Mouse (Mus musculus) left cerebral cortex, postnatal 4 days (tissue): ENCODE measurements around the gene Tifa. TPM values are rescaled to one million over a fixed set of nuclear protein-coding genes. Genes with fewer than 3 reads are reported as not detected.
A peak's percentile ranks its signal among the peaks of the same experiment; 100 is the strongest.

ENCODE experiments used
- DNase-seq: peaks from one replicate; pipeline ENCODE4 v3.0.0-alpha.2; 2022
- intact Hi-C: fragments of 180-260 bp; cut with DNase I; formaldehyde crosslinking; loops from one replicate; pipeline ENCODE4 v1.15.1; 2025
- total RNA-seq, 2 experiments: library from RNA; stranded (reverse); gene quantifications; 2 replicates each; pipeline ENCODE4 v1.2.3; 2021

Gene Tifa
- total RNA-seq, 2 experiments from 2014 or later: 1.6 to 2.1 TPM

DNA sequence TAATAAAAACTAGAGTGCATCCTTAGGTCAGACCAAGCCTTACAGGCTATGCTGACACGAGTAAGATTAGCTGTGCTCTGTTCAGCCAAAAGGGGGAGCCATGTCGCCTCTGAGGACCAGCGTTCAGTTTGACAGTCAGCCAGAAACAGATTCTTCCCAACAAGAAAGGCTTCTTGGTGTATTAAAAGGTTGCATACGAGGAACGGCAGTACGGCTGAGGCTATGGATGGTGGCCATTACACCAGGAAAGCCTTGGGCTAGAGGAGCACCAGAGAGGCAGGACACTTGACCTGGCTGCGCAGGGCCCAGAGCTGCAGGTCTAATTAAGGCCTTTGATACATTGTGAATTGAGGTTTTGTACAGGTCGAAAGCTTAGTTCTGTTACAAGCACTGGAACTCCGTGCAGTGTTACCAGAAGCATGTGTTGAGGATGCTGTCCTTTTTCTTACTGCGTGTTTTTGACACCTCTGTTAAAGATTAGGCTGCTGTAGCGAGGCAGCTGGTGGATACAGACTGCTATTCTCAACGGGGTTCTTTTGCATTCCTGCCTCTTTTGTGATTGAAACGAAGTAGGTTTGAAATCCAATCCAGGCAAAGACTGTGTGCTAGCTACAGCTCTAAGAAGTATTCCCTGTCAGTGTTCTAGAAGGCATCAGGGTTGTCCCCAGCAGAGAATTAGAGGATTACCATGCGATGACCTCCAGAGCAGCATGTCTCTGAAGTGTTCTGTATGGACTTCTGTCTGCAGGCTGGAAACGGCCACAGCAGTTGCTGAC, 64.0 kb downstream of the Tifa start:
- DNase-seq: peak; percentile 78
- intact Hi-C loops: loop anchor here (5.0 to 10.0 kb wide), 2 partner anchors 51 to 94 kb away; no protein-coding TSS in a partner anchor

DNA sequence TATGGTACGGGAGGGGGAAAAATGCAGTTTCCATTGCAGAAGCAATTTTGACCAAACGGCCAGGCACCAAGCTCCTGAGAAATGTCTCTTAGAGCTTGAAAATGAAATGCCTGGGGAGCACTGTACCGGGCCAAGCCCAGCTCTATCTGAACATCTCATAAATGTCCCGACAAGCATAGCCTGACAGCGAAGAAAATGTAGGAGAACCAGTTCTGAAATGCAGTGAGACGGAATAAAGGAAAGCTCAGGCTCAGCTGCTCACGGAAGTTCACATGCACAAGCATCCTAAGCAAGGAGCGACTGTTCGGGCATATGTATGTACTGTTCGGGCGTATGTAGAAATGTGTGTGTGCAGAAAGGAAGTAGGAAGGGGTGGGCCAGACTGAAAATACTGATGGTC, 71.7 kb downstream of the Tifa start:
- intact Hi-C loops: no loop called here
- no peak for DNase-seq

DNA sequence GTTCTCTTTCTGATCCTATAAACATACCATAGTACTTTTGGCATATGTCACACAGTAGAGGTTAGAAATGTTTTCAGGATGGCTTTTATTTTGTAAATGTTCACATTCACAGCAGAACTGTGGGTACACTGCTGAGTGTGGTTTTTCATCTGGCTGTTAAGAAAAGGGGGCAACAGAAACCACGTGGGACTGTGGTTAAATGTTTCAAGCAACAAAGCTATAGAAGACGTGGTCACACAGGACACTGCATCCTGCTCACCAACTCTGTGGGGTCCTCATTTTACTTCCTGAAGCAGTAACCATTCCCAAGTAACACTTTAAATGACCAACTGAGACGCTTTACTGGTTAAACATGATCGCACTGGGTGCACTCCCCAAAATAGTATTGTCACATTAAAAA, 72.9 kb downstream of the Tifa start:
- intact Hi-C loops: no loop called here
- DNase-seq: no peak

DNA sequence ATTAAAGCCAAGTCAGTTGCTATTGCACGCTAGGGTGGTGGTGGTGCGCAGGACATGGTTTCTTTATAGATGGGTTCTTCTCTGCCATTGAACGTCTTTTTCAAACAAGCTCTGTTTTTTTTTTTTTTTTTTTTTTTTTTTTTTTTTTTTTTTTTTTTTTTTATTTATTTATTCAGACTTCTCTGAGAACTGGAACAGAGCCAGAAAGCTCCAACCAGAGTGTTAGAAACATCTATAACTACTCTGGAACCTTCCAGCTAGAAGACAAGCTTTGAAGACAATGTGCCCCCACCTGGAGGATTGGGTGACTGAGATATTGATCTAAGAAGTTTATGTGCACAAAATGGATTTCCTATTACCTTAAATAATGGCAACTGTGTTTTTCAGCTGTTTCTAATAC, 74.0 kb downstream of the Tifa start:
- DNase-seq: no peak
- intact Hi-C loops: no loop called here

DNA sequence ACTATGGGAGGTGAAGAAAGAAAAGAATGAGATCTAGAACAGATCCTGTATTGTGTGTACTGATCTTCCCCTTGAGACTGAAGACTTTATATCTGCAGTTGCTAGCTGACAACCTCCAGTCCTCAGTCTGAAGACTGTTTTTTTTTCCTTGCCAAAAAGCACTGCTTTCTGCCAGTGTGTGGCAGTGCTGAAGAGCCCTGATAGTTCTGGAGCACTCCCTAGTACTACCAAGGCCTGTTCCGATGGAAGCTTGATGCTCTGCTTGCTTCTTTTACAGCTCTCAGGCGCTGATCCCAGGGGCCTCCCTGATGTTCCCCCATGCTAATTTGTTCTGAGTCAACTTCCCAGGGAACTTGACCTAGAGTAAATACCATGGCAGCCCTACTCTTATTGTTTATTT, 74.6 kb downstream of the Tifa start:
- intact Hi-C loops: no loop called here
- DNase-seq: no peak

DNA sequence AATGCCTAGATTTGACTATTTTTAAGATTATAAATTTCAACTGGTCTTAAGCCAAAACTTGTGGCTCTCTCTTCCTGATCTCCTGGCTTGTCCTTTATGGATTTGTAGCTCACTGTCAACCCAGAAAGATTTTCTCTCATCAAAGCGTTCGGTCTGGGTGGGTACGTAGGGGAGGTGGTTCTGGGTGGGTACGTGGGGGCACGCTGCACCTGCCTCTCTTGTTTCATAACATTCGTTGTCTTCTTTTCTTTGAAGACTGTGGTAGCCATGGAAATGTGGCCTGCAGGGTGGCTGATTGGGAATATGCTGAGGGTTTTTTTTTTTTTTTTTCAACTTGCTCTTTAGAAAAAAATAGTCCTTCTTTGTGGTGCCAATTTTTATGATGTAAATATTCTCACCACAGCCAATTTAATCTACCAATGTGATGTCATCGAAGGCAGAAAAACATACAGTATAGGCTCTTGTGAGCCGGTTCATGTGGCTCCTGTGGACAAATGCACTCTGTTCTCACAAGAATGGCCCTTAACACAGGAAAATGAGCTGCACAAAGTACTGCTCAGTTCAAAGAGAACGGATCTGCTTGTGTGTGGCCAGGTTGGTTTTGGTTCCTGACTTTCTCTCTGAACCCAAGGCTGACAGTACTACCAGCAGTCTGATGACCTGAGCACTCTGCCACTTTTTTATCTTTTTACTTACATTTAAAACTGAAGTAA, 78.6 kb downstream of the Tifa start:
- DNase-seq: no peak
- intact Hi-C loops: no loop called here

DNA sequence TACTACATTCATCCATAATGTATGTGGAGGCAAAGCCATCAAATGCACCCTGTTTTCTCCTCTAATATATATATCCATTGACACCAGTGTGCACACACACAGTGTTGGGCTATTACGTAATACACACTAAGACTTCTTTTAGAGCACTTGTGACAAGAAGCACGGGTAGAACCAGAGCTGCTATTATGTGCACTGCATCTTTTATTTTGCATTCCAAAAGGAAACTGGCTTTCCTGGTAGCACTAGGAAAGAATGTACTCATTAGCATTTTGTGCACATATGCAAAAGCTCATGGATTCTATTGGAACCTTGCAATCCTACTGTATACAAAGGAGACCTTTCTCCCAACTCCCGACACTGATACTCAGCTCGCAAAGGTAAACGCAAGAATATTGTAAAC, 79.3 kb downstream of the Tifa start:
- intact Hi-C loops: no loop called here
- DNase-seq: no peak

DNA sequence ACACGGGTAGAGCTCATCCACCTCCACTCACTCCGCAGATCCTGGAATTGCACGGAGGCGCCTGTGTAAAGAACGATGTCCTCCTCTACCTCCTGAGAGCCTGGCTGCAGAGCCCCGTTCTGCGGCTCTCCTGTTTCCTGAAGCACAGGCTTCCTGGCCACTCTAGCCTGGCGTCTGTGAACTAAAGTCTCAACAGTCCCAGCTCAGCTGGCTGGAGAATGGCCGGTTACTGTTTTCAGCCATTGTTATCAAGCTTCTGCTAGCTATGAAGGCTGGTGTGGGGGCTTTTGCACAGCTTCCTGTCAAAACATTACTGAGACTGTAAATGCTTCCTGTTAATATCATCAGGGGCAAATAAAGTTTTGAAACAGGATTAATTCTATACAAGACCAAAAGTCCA, 82.0 kb downstream of the Tifa start:
- intact Hi-C loops: no loop called here
- DNase-seq: no peak

DNA sequence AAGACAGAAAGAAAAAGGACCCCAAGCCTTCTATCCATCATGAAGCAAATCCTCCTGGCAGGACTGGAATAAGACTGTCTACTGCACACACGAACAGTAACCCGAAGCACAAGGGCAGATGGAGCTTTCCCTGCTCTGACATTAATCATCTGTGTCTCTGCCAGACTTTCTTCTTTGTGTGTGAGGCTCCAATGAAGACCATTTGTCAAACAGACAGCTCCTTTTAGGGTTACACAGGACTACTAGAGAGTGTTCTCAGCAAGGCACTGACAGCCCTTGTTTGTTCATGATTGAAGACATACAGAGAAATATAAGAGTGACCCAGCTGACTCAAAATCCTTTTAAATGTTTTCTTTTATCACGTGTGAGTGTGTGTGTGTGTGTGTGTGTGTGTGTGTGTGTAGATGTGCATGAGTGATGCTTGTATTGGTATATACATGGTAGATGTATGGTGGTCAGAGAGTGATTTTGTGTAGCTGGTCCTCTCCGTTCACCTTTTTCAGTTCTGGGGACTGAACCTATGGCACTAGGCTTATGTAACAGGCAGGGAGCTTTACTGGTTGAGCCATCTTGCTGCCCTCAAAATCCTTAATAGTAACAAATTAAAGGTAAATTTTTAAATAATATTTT, 84.8 kb downstream of the Tifa start:
- intact Hi-C loops: no loop called here
- no peak for DNase-seq

DNA sequence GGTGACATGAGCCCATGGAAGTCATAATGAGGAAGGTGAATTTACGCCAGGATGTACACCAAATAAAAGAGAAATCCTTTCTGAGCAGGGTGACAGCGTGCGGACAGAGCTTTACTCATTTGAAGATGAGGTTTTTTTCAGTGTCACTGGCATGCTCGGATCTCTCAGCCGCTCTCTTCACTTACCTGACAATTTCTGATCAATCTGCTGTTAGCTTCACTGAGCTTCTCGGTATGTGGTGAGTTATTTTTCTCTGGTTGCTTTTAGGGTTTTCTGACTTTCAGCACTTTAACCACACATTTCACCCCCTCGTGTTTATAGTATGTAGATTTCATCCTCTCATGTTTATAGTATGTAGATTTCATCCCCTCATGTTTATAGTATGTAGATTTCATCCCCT, 85.5 kb downstream of the Tifa start:
- no peak for DNase-seq
- intact Hi-C loops: no loop called here

DNA sequence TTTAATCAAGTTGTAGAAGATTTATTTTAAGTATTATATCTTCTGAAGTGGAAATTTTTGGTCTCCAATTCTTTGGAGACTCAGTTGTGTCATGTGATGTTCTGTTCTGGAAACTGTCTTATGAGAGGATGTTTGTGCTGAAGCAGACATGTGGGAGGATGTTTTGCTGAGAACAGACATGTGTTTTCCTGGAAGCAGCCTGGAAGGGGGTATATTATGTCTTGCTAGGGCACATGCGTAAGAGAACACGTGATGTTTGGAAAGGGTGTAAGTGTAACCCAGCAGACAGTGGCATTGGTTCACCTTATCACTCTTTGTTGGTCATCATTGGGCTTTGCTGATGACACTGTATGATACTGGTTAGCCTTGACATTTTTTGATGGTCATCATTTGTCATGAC, 85.9 kb downstream of the Tifa start:
- DNase-seq: no peak
- intact Hi-C loops: no loop called here

DNA sequence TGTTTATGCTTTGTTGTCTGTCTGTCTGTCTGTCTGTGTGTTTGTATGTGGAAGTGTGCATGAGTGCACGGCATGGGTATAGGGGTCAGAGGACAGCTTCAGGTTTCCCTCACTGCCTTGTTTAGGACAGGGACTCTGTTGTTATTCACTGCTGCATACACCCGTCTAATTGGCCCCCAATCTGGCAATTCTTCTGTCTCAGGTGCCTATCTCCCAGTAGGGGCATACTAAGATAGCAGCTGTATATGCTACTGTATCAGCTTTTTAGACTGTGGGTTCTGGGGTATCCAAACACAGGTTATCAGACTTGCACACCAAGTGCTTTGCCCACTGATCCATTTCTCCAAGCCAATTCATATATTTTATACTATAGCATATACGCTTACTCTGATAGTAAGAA, 90.4 kb downstream of the Tifa start:
- DNase-seq: no peak
- intact Hi-C loops: no loop called here

DNA sequence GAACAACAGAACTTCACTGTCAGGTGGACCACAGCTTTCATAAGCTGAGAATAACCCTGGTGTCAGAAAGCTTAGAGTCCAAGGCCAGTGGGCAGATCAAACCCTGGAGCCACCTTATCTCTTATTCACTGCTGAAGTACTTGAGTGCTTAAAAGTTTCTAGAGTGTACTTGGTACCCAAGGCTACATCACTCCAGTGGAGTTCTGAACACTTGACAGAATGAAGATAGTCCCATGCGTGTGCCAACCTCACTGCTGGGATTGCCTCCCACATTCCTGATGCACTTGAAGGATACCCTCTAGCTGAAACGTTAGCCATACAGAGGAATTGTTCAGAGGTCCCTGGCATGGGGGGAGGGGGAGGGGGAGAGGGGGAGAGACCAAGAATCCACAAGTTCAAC, 92.1 kb downstream of the Tifa start:
- intact Hi-C loops: no loop called here
- no peak for DNase-seq

Other genes with a start within 250 kb of the Tifa start
- gene Larp7, start 236.5 kb upstream of the Tifa start, total RNA-seq: 10 to 100 TPM; 21.8 to 23.0 TPM
- gene Zgrf1, start 236.3 kb upstream of the Tifa start, total RNA-seq: 1 to 10 TPM; 2.9 to 3.4 TPM
- gene Neurog2, start 156.7 kb upstream of the Tifa start, total RNA-seq: under 1 TPM; 0.38 to 0.40 TPM
- gene Alpk1, start 9.3 kb upstream of the Tifa start, total RNA-seq: 1 to 10 TPM; 2.0 to 4.0 TPM
- 10 to 100 TPM; 85.0 to 87.2 TPM for gene Ap1ar, start 47.7 kb downstream of the Tifa start, total RNA-seq
- gene Fam241a, start 106.5 kb downstream of the Tifa start, total RNA-seq: 10 to 100 TPM; 11.0 to 13.2 TPM